Mouse (Mus musculus) CH12.LX (cell line): ENCODE results near the gene 4933428G20Rik. TPM values are rescaled to one million over a fixed set of nuclear protein-coding genes. Genes with fewer than 3 reads are reported as not detected.

Experiments used
- DNase-seq: peaks from one replicate; pipeline ENCODE4 v3.0.0-alpha.2; 2013; ENCODE audit errors: extremely low read depth
- H3K27ac ChIP-seq: 2 replicates; pipeline ENCODE4 v1.5.1; 2012; ENCODE audit warnings: low read depth, mild to moderate bottlenecking, control low read depth, moderate library complexity; ENCODE audit not compliant: insufficient read depth
- H3K27me3 ChIP-seq: replicated peaks from 2 replicates; pipeline ENCODE3; 2012; ENCODE audit warnings: inconsistent platforms
- H3K36me3 ChIP-seq, 2 experiments: replicated peaks in 1 of 2; 2 replicates each; pipeline versions ENCODE3 to v1.6.1; 2012; ENCODE audit warnings: inconsistent platforms in 1 of 2, low read length in 1 of 2, mild to moderate bottlenecking in 1 of 2, mixed read lengths in 1 of 2, moderate library complexity in 1 of 2; ENCODE audit not compliant: control insufficient read depth in 1 of 2, insufficient read depth in 1 of 2
- H3K4me1 ChIP-seq, 2 experiments: 2 replicates each; pipeline ENCODE4 v1.6.1; 2012; ENCODE audit warnings: inconsistent platforms in 1 of 2, moderate library complexity in 1 of 2; ENCODE audit not compliant: insufficient read depth in 2 of 2, control insufficient read depth in 1 of 2
- H3K4me2 ChIP-seq: 2 replicates; pipeline ENCODE4 v1.6.1; 2012; ENCODE audit warnings: low read depth, mild to moderate bottlenecking, control low read depth; ENCODE audit not compliant: poor library complexity, insufficient read depth, severe bottlenecking
- H3K4me3 ChIP-seq, 3 experiments: fragments of 150-350 bp in 1 of 3; sonication (generic) in 1 of 3; replicated peaks in 1 of 3; 2 replicates each; pipeline versions ENCODE3 to v1.5.1; 2011 to 2012; ENCODE audit warnings: low read depth in 2 of 3, low read length in 2 of 3, mild to moderate bottlenecking in 2 of 3, moderate library complexity in 2 of 3, control low read depth in 1 of 3, improper control_type of control experiment in 1 of 3, inconsistent platforms in 1 of 3, mixed read lengths in 1 of 3; ENCODE audit not compliant: poor library complexity in 1 of 3
- H3K79me2 ChIP-seq: replicated peaks from 2 replicates; pipeline ENCODE4 v1.6.1; 2012; ENCODE audit warnings: mild to moderate bottlenecking, moderate library complexity; ENCODE audit not compliant: control insufficient read depth, poor library complexity, insufficient read depth, severe bottlenecking; ENCODE audit errors: extremely low read depth
- H3K9ac ChIP-seq: 2 replicates; pipeline ENCODE4 v1.6.1; 2012; ENCODE audit warnings: low read depth, mild to moderate bottlenecking, control low read depth, moderate library complexity; ENCODE audit not compliant: insufficient read depth
- H3K9me3 ChIP-seq: replicated peaks from 2 replicates; pipeline ENCODE3; 2012; ENCODE audit warnings: low read length, inconsistent platforms, mixed read lengths
- ELF1 ChIP-seq: IDR thresholded peaks from 2 replicates; pipeline ENCODE4 v1.6.1; 2014; ENCODE audit warnings: low read depth, mild to moderate bottlenecking, inconsistent platforms, low read length, improper control_type of control experiment
- ETS1 ChIP-seq: conservative IDR thresholded peaks from 2 replicates; pipeline ENCODE4 v1.6.1; 2012; ENCODE audit warnings: low read depth, mild to moderate bottlenecking, inconsistent platforms, low read length, improper control_type of control experiment, moderate library complexity
- HCFC1 ChIP-seq: IDR thresholded peaks from 2 replicates; pipeline ENCODE4 v1.6.1; 2012; ENCODE audit warnings: low read depth, mild to moderate bottlenecking, inconsistent platforms, low read length, improper control_type of control experiment
- JUN ChIP-seq: IDR thresholded peaks from 2 replicates; pipeline ENCODE4 v1.6.1; 2011; ENCODE audit warnings: low read depth, mild to moderate bottlenecking, low read length, improper control_type of control experiment, moderate library complexity; ENCODE audit not compliant: insufficient read depth
- JUND ChIP-seq: conservative IDR thresholded peaks from 2 replicates; pipeline ENCODE4 v1.6.1; 2011; ENCODE audit warnings: low read depth, low read length, improper control_type of control experiment
- MAX ChIP-seq: IDR thresholded peaks from 2 replicates; pipeline ENCODE4 v1.6.1; 2011; ENCODE audit warnings: low read length, improper control_type of control experiment
- MEF2A ChIP-seq: IDR thresholded peaks from 2 replicates; pipeline ENCODE4 v1.6.1; 2014; ENCODE audit warnings: low read depth, mild to moderate bottlenecking, inconsistent platforms, low read length, improper control_type of control experiment, borderline replicate concordance
- MYC ChIP-seq: IDR thresholded peaks from 2 replicates; pipeline ENCODE4 v1.6.1; 2011; ENCODE audit warnings: low read depth, mild to moderate bottlenecking, improper control_type of control experiment, low read length
- NRF1 ChIP-seq: IDR thresholded peaks from 2 replicates; pipeline ENCODE4 v1.6.1; 2014; ENCODE audit warnings: low read depth, mild to moderate bottlenecking, inconsistent platforms, low read length, improper control_type of control experiment, moderate library complexity
- POLR2A ChIP-seq: IDR thresholded peaks from 2 replicates; pipeline ENCODE4 v1.6.1; 2011; ENCODE audit warnings: low read depth, mild to moderate bottlenecking, improper control_type of control experiment, low read length
- POLR2AphosphoS2 ChIP-seq: IDR thresholded peaks from 2 replicates; pipeline ENCODE4 v1.6.1; 2011; ENCODE audit warnings: low read depth, low read length, improper control_type of control experiment
- RAD21 ChIP-seq: IDR thresholded peaks from 2 replicates; pipeline ENCODE4 v1.6.1; 2011; ENCODE audit warnings: low read depth, mild to moderate bottlenecking, low read length, improper control_type of control experiment, moderate library complexity
- RCOR1 ChIP-seq: conservative IDR thresholded peaks from 2 replicates; pipeline ENCODE4 v1.6.1; 2012; ENCODE audit warnings: low read depth, mild to moderate bottlenecking, inconsistent platforms, low read length, improper control_type of control experiment
- SIN3A ChIP-seq: IDR thresholded peaks from 2 replicates; pipeline ENCODE4 v1.6.1; 2012; ENCODE audit warnings: low read length, improper control_type of control experiment, inconsistent platforms
- TBP ChIP-seq: conservative IDR thresholded peaks from 2 replicates; pipeline ENCODE4 v1.6.1; 2011; ENCODE audit warnings: low read depth, low read length, improper control_type of control experiment
- UBTF ChIP-seq: IDR thresholded peaks from 2 replicates; pipeline ENCODE4 v1.6.1; 2012; ENCODE audit warnings: low read depth, mild to moderate bottlenecking, inconsistent platforms, low read length, improper control_type of control experiment, moderate library complexity
- USF1 ChIP-seq: IDR thresholded peaks from 2 replicates; pipeline ENCODE4 v1.6.1; 2014; ENCODE audit warnings: low read depth, mild to moderate bottlenecking, inconsistent platforms, low read length, improper control_type of control experiment
- USF2 ChIP-seq: conservative IDR thresholded peaks from 2 replicates; pipeline ENCODE4 v1.6.1; 2011; ENCODE audit warnings: low read depth, low read length, improper control_type of control experiment
- ZMIZ1 ChIP-seq: IDR thresholded peaks from 2 replicates; pipeline ENCODE4 v1.6.1; 2012; ENCODE audit warnings: low read depth, mild to moderate bottlenecking, inconsistent platforms, low read length, improper control_type of control experiment
- ZNF384 ChIP-seq: IDR thresholded peaks from 2 replicates; pipeline ENCODE4 v1.6.1; 2012; ENCODE audit warnings: low read depth, low read length, improper control_type of control experiment, inconsistent platforms
- dilution Hi-C: fragments of 300-500 bp; cut with MboI; formaldehyde crosslinking; loops from 2 replicates; pipeline ENCODE4 v1.14.3; 2020; ENCODE audit warnings: low sequenced_read_pairs; ENCODE audit not compliant: extremely low pct_unique_long_range_greater_than_20kb, extremely low pct_ligation_motif_present
- in situ Hi-C: fragments of 300-500 bp; cut with MboI; formaldehyde crosslinking; loops from 3 replicates; pipeline ENCODE4 v1.14.3; 2019; ENCODE audit warnings: low sequenced_read_pairs, low pct_ligation_motif_present, low pct_unique_long_range_greater_than_20kb, mixed read lengths
- polyA plus RNA-seq: library from polyadenylated mRNA; unstranded; fragments of >175 nt; gene quantifications from 2 replicates; pipeline ENCODE4 v1.2.1, GENCODE M21; 2012; ENCODE audit warnings: low read depth; ENCODE audit not compliant: insufficient read length
- total RNA-seq, 2 experiments: library from RNA; depleted of rRNA; stranded (reverse); fragments of 300-350 nt in 1 of 2; fragments of >200 nt in 1 of 2; gene quantifications; 2 replicates each; pipeline ENCODE4 v1.2.3; 2012 to 2014

4933428G20Rik gene
- total and polyA plus RNA-seq, 3 experiments: 0.17 to 0.50 TPM; not detected in 1

- no peaks in the 10 kb centered on the region for H3K79me2 ChIP-seq
- TF ChIP-seq ZNF384: no peak
- no peak for TF ChIP-seq USF1
- no peak for TF ChIP-seq UBTF
- no peak for TF ChIP-seq HCFC1
- no peak for TF ChIP-seq TBP
- TF ChIP-seq, all 38 proteins: peak for 0
- Histone ChIP-seq H3K36me3 (no peaks in the 10 kb centered on the region), H3K4me3 (no peak overlapping the region), H3K4me1 (peaks cover 5 to 9% of the 10 kb centered on the region in 2 experiments), H3K27me3 (peaks cover 90% of the 10 kb centered on the region), H3K4me2 (0 out of 2 replicates have a peak overlapping the region, but pooled peaks have one; percentile 26), H3K27ac (no peak overlapping the region), H3K9ac (no peak overlapping the region), H3K9me3 (peaks cover 5% of the 10 kb centered on the region)
- dilution Hi-C loops (no loop called here), in situ Hi-C loops (no loop called here)
- DNase-seq: no peak
Measured at GRCm38 (mm10) chr11:97540604-97541003, 40.5 kb upstream of the 4933428G20Rik start.

- Histone ChIP-seq H3K27ac (no peak overlapping the region), H3K79me2 (no peaks in the 10 kb centered on the region), H3K4me2 (0 out of 2 replicates have a peak overlapping the region, but pooled peaks have one; percentile 26), H3K4me3 (no peak overlapping the region), H3K9ac (no peak overlapping the region), H3K4me1 (peaks cover 5 to 9% of the 10 kb centered on the region in 2 experiments), H3K36me3 (no peaks in the 10 kb centered on the region), H3K27me3 (peaks cover 90% of the 10 kb centered on the region), H3K9me3 (peaks cover 7% of the 10 kb centered on the region)
- TF ChIP-seq RAD21 (no peak), ELF1 (no peak), UBTF (no peak), MEF2A (no peak), MAX (no peak), POLR2A (no peak), SIN3A (no peak), POLR2AphosphoS2 (no peak), ETS1 (no peak)
- in situ Hi-C loops (no loop called here), dilution Hi-C loops (no loop called here)
- no peak for DNase-seq
Measured at GRCm38 (mm10) chr11:97540136-97540535, 40.0 kb upstream of the 4933428G20Rik start.

- H3K4me2 ChIP-seq: no peak overlapping the region
- TF ChIP-seq ETS1 (no peak), POLR2AphosphoS2 (no peak), RCOR1 (no peak), JUND (no peak), JUN (no peak), NRF1 (no peak), USF2 (no peak), MYC (no peak), ZMIZ1 (no peak)
- dilution Hi-C loops: no loop called here
- no peaks in the 10 kb centered on the region for H3K79me2 ChIP-seq
- H3K36me3 ChIP-seq: no peaks in the 10 kb centered on the region
- no peak overlapping the region for H3K27ac ChIP-seq
- peaks cover 90% of the 10 kb centered on the region for H3K27me3 ChIP-seq
- in situ Hi-C loops: no loop called here
- no peak overlapping the region for H3K4me3 ChIP-seq
- peaks cover 12% of the 10 kb centered on the region for H3K9me3 ChIP-seq
- no peak for DNase-seq
- H3K9ac ChIP-seq: no peak overlapping the region
- H3K4me1 ChIP-seq: peaks cover 5 to 9% of the 10 kb centered on the region in 2 experiments
Measured at GRCm38 (mm10) chr11:97539622-97540021, 39.5 kb upstream of the 4933428G20Rik start.
